Mouse (Mus musculus): ENCODE measurements around the gene Plxdc1.

- TF ChIP-seq CTCF (IDR thresholded peaks at IDR 0.05; ENCODE audit: low read depth) (no peak), EP300 (IDR thresholded peaks at IDR 0.05; ENCODE audit: low read depth) (no peak)
These were observed 32.0 kb upstream of the Plxdc1 start for GRCm38 (mm10) chr11:98018222-98018621.

All from liver, embryonic 14.5 days (tissue).